Mouse (Mus musculus): ENCODE results near the gene Lsm7. TPM values are rescaled to one million over a fixed set of nuclear protein-coding genes. Genes with fewer than 3 reads are reported as not detected.
A peak's percentile ranks its signal among the peaks of the same experiment; 100 is the strongest.

Lsm7 gene
- polyA plus RNA-seq, 2 experiments from 2014 or later, result 198 to 233 TPM

GRCm38 (mm10) chr10:80876028-80876427 lies 21.0 kb upstream of the Lsm7 start:
- peak; percentile 60 for ATAC-seq

DNA sequence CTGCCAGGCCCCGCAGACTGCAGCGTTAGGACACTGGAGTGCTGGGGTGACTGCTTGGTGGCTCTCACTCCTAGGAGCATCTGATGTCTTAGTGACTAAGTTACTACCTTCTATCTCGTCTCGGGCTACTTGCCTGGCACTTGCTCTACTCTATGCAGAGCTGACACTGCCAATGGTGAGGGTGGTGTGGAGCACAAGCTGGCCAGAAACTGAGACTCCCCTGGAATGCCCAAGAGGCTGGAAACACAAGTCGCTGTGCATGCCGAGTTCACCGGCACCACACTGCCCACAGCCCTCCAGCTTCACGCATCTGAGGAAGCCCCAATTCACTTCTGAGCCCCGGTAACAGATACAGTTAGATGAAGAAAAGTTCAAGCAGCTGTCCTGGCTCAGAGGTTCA lies 19.0 kb upstream of the Lsm7 start:
- ATAC-seq, result no peak

GRCm38 (mm10) chr10:80871581-80871980 lies 16.6 kb upstream of the Lsm7 start, which contains the start of gene Tmprss9:
Gene Tmprss9 (plus strand): TSS chr10:80871848.
- no peak for ATAC-seq

DNA sequence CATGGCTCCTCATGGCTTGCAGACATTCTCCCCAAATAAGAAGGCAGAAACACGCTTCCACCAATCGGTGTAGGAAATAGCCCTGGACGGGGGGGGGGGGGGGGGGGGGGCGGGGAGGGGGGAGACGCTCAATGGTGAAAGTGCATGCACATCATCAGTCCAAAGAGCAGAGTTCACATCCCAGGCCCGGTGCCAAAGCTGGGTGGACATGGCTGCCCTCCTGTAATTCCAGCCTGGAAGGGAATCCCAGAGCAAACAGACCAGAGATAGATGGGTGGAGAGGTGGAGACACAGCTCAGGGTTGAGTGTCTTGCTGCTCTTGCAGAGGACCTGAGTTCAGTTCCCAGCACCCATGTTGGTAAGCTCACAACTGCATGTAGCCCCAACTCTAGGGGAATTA lies 16.0 kb upstream of the Lsm7 start:
- ATAC-seq, result no peak

GRCm38 (mm10) chr10:80864446-80864845 lies 9.4 kb upstream of the Lsm7 start:
- ATAC-seq, result no peak

DNA sequence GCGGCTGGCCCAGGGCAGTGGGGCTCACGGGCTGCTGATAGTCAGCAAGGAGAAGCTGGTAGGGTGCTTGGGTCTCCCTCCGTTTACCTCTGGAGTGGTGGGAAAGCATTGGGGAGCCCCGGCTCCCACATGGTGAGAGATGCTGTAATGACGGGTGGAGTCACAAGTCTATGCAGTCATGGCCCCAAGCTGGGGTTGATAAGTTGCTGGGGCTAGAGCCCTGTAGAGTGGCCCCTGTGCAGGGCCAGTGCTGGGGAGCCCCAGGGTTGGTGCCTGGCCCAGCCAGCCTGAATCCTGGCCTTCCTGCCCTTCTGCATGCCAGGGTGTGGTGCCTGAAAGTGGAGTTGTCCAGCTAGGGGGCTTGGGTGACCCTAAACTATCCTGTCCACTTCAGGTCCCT lies 7.3 kb upstream of the Lsm7 start:
- no peak for ATAC-seq

- no peak for ATAC-seq
Observed at GRCm38 (mm10) chr10:80858350-80858935, 3.4 kb upstream of the Lsm7 start.

DNA sequence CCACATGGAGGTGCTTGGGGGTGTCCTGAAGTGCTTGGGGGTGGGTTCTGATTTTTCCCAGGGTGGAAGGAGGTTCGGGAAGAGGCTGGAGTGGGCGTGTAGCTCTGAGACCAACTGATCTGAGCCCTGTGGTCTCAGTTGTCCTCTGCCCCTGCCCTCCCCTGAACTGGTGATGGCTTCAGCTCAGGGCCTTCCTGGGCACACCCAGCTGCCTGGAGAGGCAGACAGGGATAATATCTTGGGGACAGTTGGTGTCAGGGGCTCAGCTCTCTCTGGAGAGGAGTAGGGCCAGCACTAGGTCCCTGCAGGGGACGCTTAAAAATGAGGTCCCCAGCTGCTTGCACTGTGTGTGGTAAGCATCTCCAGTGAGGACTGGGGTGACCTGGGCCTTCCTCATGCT lies 2.8 kb upstream of the Lsm7 start:
- ATAC-seq, result no peak

- no peak for ATAC-seq
Observed at GRCm38 (mm10) chr10:80857386-80857785, 2.4 kb upstream of the Lsm7 start.

- no peak for ATAC-seq
Observed at GRCm38 (mm10) chr10:80856908-80857307, 1.9 kb upstream of the Lsm7 start.

GRCm38 (mm10) chr10:80856267-80856666 lies 1.3 kb upstream of the Lsm7 start:
- ATAC-seq, result no peak

DNA sequence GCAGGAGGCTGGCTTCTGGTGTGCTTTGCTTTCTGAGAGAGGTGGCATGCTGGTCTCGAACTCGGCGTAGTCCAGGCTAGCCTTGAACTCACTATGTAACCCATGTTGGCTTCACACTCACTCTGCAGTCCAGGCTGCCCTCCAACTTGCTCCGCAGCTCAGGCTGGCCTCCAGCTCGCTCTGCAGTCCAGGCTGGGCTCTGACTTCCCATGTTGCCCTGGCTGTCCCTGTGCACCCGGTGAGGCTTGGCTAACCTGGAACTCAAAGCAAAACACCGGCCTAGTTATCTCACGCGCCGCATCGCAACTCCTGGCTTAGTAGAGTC lies 702 bp upstream of the Lsm7 start:
- no peak for ATAC-seq

- ATAC-seq, result peak; percentile 84
Observed at GRCm38 (mm10) chr10:80848571-80848970, 6.4 kb downstream of the Lsm7 start.

GRCm38 (mm10) chr10:80845732-80846131 lies 9.3 kb downstream of the Lsm7 start:
- no peak for ATAC-seq

DNA sequence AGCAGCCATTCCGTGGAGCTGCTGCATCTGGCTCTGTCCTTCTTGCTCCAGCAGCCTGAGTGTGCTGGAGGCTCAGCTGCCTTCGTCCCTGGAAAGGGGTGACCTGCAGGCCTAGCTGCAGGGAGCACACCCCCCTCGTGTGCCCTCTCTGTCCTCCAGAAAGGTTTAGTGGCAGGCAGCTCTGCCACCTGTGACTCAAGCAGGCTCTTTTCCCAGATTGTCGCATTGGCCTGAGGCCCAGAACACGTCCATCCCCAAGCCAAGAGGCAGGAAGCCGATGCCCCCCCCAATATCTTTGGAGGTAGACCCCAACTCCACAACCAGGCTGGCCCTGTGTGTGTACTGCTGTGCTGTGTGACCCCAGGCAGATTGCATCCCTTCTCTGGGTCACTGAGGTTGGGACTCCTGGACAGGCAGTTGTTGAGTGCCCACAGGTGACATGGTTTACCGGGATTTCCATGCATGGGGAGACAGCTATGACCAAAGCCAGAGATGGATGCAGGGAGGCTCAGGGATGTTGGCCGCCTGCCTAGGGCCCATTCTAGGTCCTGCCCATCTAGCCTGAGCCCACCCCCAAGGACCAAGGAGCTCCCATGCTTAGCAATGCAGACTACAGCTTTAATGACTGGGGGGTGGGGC lies 9.8 kb downstream of the Lsm7 start:
- ATAC-seq, result no peak

- no peak for ATAC-seq
Observed at GRCm38 (mm10) chr10:80843931-80844547, 11.0 kb downstream of the Lsm7 start, which contains the start of gene Lingo3. Gene Lingo3 (minus strand): TSS chr10:80844039.

DNA sequence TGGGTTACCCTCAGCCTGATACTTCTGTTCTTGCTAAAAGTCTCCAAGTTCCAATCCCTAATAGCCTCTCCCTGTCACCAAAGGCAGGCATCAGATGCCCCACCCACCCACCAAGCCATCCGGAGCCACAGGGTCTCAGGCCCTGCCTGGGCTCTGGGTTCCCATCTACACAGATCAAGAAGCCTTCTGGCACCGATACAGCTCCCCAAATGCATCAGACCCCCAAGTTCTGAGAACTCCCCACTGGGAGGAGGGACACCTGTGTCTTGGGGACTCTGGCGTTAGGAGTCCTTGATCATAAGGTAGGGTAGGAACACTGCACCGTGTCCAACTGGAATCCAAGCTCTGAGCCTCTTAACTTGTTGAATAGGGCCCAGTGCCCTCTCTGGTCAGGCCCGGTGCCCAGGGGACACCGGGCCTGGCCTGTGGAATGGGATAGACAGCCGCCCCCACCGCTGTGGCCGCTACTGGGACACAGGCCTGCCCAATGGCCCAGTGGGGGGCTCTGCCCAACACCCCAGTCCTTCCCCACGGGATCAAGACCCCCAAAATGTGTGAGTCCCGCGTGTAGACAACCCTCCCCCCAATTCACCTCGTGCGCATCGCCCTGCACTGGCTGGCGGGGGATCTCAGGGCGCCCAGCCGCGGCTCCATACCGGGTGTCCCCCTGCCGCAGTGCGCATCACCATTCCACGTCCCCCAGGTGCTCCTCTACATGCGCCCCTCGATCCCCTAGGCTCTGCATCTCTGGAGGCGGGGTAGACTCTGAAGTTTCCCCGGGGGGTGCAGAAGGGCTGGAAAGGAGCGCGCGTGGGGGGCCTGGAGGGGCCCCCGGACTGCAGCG lies 11.7 kb downstream of the Lsm7 start:
- no peak for ATAC-seq

DNA sequence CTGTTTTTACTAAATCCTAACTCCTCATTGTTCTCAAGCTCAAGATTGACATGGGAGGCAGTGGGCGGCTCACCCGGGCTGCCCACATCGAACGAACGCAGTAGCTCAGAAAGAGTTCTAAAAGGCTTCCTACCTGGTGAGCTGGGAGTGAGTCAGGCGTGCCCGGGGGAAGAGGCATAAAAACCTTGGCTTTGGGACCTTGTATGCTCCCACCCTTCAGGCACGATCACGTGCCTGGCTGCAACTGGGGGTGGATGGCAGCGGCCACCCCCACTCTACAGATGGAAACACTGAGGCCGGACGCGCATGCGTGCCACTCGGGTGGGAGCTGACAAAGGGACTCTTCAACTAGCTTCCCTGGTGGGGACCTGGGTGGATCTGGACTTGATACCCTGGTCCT lies 12.7 kb downstream of the Lsm7 start:
- no peak for ATAC-seq

GRCm38 (mm10) chr10:80841685-80842084 lies 13.3 kb downstream of the Lsm7 start:
- no peak for ATAC-seq

- ATAC-seq, result no peak
Observed at GRCm38 (mm10) chr10:80839848-80840247, 15.2 kb downstream of the Lsm7 start.

- ATAC-seq, result no peak
Observed at GRCm38 (mm10) chr10:80838346-80838912, 16.6 kb downstream of the Lsm7 start.

DNA sequence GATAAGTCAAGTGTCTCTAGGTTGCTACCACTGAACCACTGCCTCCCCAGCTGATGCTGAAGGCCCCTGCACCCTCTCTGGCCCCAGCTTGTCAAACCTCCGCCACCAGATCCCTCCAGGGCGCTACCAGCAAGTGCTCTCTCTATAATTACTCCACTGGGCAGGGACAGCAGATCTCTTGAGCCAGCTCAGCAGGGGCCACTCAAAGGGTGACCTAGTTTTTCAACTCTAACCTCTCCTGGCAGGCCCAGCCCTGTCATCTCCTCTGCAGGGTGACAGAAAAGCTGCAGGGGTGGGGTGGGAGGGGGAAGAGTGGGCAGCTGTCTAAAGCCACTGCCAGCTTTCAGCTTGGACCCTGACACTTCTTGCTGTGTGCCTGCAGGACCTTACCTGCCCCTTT lies 17.2 kb downstream of the Lsm7 start:
- ATAC-seq, result no peak

GRCm38 (mm10) chr10:80836949-80837379 lies 18.0 kb downstream of the Lsm7 start:
- ATAC-seq, result no peak
